Mouse (Mus musculus) midbrain, postnatal 0 days (tissue): ENCODE results near the gene Ift81. TPM values are rescaled to one million over a fixed set of nuclear protein-coding genes. Genes with fewer than 3 reads are reported as not detected.

Experiments used
- ATAC-seq: fragments of 200-750 bp; cut with Nextera tagmentation; 2 replicates; pipeline ENCODE4 v1.8.0; 2017; ENCODE audit warnings: moderate number of reproducible peaks, mild to moderate bottlenecking, moderate TSS enrichment, moderate library complexity; ENCODE audit not compliant: low FRiP score
- DNase-seq: peaks from one replicate; pipeline ENCODE4 v3.0.0-alpha.2; 2015; ENCODE audit warnings: low spot score
- H3K27ac ChIP-seq: fragments of 300-500 bp; sonication (generic); 2 replicates; pipeline ENCODE4 v1.5.1; 2014; ENCODE audit warnings: low read depth, mild to moderate bottlenecking, low read length, mixed read lengths
- H3K27me3 ChIP-seq: fragments of 300-500 bp; sonication (generic); 2 replicates; pipeline ENCODE4 v1.6.1; 2014; ENCODE audit warnings: low read length, control low read depth, mixed read lengths; ENCODE audit not compliant: insufficient read depth
- H3K36me3 ChIP-seq: fragments of 300-500 bp; sonication (generic); 2 replicates; pipeline ENCODE4 v1.6.1; 2014; ENCODE audit warnings: low read length, control low read depth, mixed read lengths; ENCODE audit not compliant: insufficient read depth
- H3K4me1 ChIP-seq: fragments of 300-500 bp; sonication (generic); 2 replicates; pipeline ENCODE4 v1.6.1; 2014; ENCODE audit warnings: mild to moderate bottlenecking, control low read depth, antibody characterized with exemption, low read length, mixed read lengths; ENCODE audit not compliant: insufficient read depth
- H3K4me2 ChIP-seq: fragments of 300-500 bp; sonication (generic); 2 replicates; pipeline ENCODE4 v1.6.1; 2014; ENCODE audit warnings: low read depth, mild to moderate bottlenecking, low read length, mixed read lengths; ENCODE audit not compliant: poor library complexity, severe bottlenecking
- H3K4me3 ChIP-seq: fragments of 300-500 bp; sonication (generic); 2 replicates; pipeline ENCODE4 v1.5.1; 2014; ENCODE audit warnings: low read depth, mild to moderate bottlenecking, low read length, moderate library complexity
- H3K9ac ChIP-seq: fragments of 300-500 bp; sonication (generic); replicated peaks from 2 replicates; pipeline ENCODE4 v1.6.1; 2014; ENCODE audit warnings: mild to moderate bottlenecking, low read length, moderate library complexity, mixed read lengths; ENCODE audit not compliant: poor library complexity, severe bottlenecking
- H3K9me3 ChIP-seq: fragments of 300-500 bp; sonication (generic); 2 replicates; pipeline ENCODE4 v1.6.1; 2016; ENCODE audit warnings: low read length, control low read depth
- CTCF ChIP-seq: IDR thresholded peaks from 2 replicates; pipeline ENCODE4 v1.5.1; 2016; ENCODE audit warnings: antibody characterized with exemption, mild to moderate bottlenecking
- WGBS: fragments of 180-500 bp; shearing (Covaris S2); extraction: QIAGEN DNeasy Blood & Tissue Kit; methylation state at CpG from one replicate; pipeline ENCODE4 v1.1.7; 2014; 5-methylcytosine and 5-hydroxymethylcytosine counted together
- polyA plus RNA-seq: library from polyadenylated mRNA; unstranded; fragments of >200 nt; fragmentation: Nextera tagmentation; extraction: Ambion mirVana; gene quantifications from 2 replicates; pipeline ENCODE4 v1.2.1, GENCODE M21; 2015
- total RNA-seq: library from RNA; depleted of rRNA; stranded (reverse); fragments of >200 nt; gene quantifications from 2 replicates; pipeline ENCODE4 v1.2.3, GENCODE M21; 2014

Gene Ift81
- total and polyA plus RNA-seq, 2 experiments from 2014 or later, result 35.1 to 71.9 TPM

DNA sequence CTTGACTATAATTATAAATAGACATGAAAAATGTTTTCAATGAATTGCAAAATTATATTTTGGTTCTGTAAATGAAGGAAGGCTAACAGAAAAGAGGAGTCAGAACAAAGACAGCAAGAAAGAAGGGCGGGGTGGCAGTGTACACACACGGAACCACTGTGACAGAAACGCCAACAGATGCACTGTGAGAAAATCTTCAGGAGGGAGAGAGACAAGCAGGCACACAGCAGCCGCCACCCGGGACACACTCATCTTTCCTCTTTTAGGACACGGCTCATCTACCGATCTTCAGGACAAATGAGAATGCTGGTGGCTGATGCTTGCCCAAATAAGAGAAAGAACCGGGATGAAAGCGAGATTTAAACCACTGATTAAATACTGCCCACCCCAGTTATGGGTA lies 61.7 kb downstream of the Ift81 start:
- Histone ChIP-seq H3K4me3 (no peak overlapping the region), H3K4me2 (no peak overlapping the region), H3K27ac (no peak overlapping the region), H3K36me3 (peaks cover 3% of the 10 kb centered on the region), H3K9me3 (no peaks in the 10 kb centered on the region), H3K9ac (no peak overlapping the region), H3K27me3 (no peaks in the 10 kb centered on the region), H3K4me1 (no peaks in the 10 kb centered on the region)
- DNase-seq (no peak), ATAC-seq (no peak)
- TF ChIP-seq CTCF, result no peak
- WGBS, result 88% methylated on average over 9 of the region's 9 CpGs

DNA sequence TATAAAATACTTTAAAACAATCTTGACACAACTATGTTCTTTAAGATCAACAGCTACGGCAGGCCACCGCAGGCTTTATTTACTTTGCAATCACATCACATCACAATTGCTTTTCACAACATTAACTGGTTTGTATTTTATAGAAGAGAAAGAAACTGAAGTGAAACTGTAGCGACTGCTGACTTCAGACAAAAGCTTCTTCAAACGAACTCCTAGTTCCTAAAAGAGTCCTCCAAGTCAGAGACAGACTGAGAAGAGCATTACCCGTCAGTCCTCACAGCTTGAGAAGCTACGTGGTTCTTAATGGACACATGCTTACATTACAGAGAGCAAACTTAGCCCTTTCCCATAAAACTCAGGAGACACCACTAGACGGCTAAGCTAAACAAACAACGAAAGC lies 63.9 kb downstream of the Ift81 start:
- WGBS, result 60% methylated on average over 8 of the region's 8 CpGs
- Histone ChIP-seq H3K9me3 (no peaks in the 10 kb centered on the region), H3K36me3 (peaks cover 2% of the 10 kb centered on the region; the same call in 1 of the 2 replicates), H3K27me3 (no peaks in the 10 kb centered on the region), H3K9ac (no peak overlapping the region), H3K4me2 (no peak overlapping the region), H3K27ac (no peak overlapping the region), H3K4me1 (no peaks in the 10 kb centered on the region), H3K4me3 (no peak overlapping the region)
- DNase-seq, result no peak
- no peak for ATAC-seq
- no peak for TF ChIP-seq CTCF

- no peak for ATAC-seq
- 73% methylated on average over 6 of the region's 6 CpGs for WGBS
- Histone ChIP-seq H3K4me1 (no peaks in the 10 kb centered on the region), H3K9ac (no peak overlapping the region), H3K4me3 (no peak overlapping the region), H3K4me2 (no peak overlapping the region), H3K27me3 (no peaks in the 10 kb centered on the region), H3K27ac (no peak overlapping the region), H3K36me3 (peaks cover 2% of the 10 kb centered on the region; the same call in 1 of the 2 replicates), H3K9me3 (no peaks in the 10 kb centered on the region)
- TF ChIP-seq CTCF, result no peak
- DNase-seq, result no peak
Observed at GRCm38 (mm10) chr5:122548671-122549070, 65.6 kb downstream of the Ift81 start.

- 82% methylated on average over 6 of the region's 6 CpGs for WGBS
- DNase-seq, result no peak
- Histone ChIP-seq H3K4me1 (no peaks in the 10 kb centered on the region), H3K9ac (no peak overlapping the region), H3K9me3 (no peaks in the 10 kb centered on the region), H3K36me3 (peaks cover 2% of the 10 kb centered on the region; the same call in 1 of the 2 replicates), H3K27ac (no peak overlapping the region), H3K4me2 (no peak overlapping the region), H3K4me3 (no peak overlapping the region), H3K27me3 (no peaks in the 10 kb centered on the region)
- TF ChIP-seq CTCF, result no peak
- ATAC-seq, result no peak
Observed at GRCm38 (mm10) chr5:122547810-122548209, 66.5 kb downstream of the Ift81 start.

DNA sequence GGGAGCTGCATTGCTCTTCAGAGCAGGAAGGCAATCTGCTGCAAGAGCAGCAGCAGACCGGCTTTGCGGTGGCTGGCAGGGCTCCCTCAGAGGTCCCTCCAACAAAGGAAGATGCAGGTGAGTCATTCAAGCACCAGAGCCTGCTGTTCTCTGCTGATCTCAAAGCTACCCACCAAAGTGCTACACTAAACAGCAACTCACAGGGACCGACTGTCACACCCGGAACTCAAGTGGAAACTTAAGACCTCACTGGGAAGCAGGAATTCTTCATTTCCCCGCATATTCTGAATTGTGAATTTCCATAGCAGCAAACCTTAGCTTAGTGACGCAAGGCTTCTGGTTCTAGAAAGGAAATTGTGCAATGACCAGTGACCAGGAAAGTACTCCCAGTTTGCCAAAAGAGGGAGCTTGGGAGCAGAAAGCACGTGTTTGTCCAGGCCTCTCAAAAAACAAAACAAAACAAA lies 67.0 kb downstream of the Ift81 start:
- Histone ChIP-seq H3K4me3 (no peak overlapping the region), H3K4me1 (no peaks in the 10 kb centered on the region), H3K4me2 (no peak overlapping the region), H3K9me3 (no peaks in the 10 kb centered on the region), H3K36me3 (peaks cover 2% of the 10 kb centered on the region; the same call in 1 of the 2 replicates), H3K9ac (0 out of 2 replicates have a peak overlapping the region, but pooled peaks have one; percentile 24), H3K27ac (no peak overlapping the region), H3K27me3 (no peaks in the 10 kb centered on the region)
- DNase-seq (peak; percentile 63), ATAC-seq (no peak)
- TF ChIP-seq CTCF, result peak; percentile 71
- 56% methylated on average over 7 of the region's 7 CpGs for WGBS

- 92% methylated on average over 6 of the region's 6 CpGs for WGBS
- Histone ChIP-seq H3K27ac (no peak overlapping the region), H3K27me3 (no peaks in the 10 kb centered on the region), H3K9ac (no peak overlapping the region), H3K4me1 (no peaks in the 10 kb centered on the region), H3K4me3 (no peak overlapping the region), H3K36me3 (no peaks in the 10 kb centered on the region), H3K4me2 (no peak overlapping the region), H3K9me3 (no peaks in the 10 kb centered on the region)
- TF ChIP-seq CTCF, result no peak
- ATAC-seq (no peak), DNase-seq (no peak)
Observed at GRCm38 (mm10) chr5:122543392-122543791, 70.9 kb downstream of the Ift81 start.
